Comparison of ENCODE assay signal across 11 mouse cellular contexts in genomic region chr1:152407021-152407946, GRCm38 (mm10). TPM values are rescaled to one million over a fixed set of nuclear protein-coding genes. Genes with fewer than 3 reads are reported as not detected.
DNase-seq lines count a peak whose midpoint lies in the region; ATAC-seq and TF ChIP-seq lines count a peak whose summit lies in the region.
"Had no signal": no experiment of that assay in that cellular context is flagged by ENCODE, and none has a peak within 500 bp of the region (broad histone marks: within the 10 kb centered on the region; RNA-seq: fewer than 3 reads in every experiment).

No protein-coding gene starts in this region.

- no peak for TF ChIP-seq CTCF in E14TG2a.4 (conservative IDR thresholded peaks at IDR 0.05; ENCODE audit: low read length)

- H3K4me1 ChIP-seq in heart, embryonic 10.5 days = no peaks in the 10 kb centered on the region; the same call in 1 of the 2 replicates
- H3K4me1 ChIP-seq in E14TG2a.4 (replicated peaks; ENCODE audit: low read depth, low read length) = peaks cover 8% of the 10 kb centered on the region
- peaks cover 2% of the 10 kb centered on the region; the same call in 1 of the 2 replicates for H3K4me1 ChIP-seq in forebrain, embryonic 11.5 days (replicated peaks; ENCODE audit: control insufficient read depth, insufficient read depth, low read length)
- peaks cover 5% of the 10 kb centered on the region for H3K4me1 ChIP-seq in limb, embryonic 15.5 days

- H3K27me3 ChIP-seq in heart, embryonic 10.5 days (ENCODE audit: insufficient read depth, poor library complexity, severe bottlenecking) = no peaks in the 10 kb centered on the region
- peaks cover 32% of the 10 kb centered on the region for H3K27me3 ChIP-seq in E14TG2a.4 (ENCODE audit: insufficient read depth, low read length)
- H3K27me3 ChIP-seq in forebrain, embryonic 11.5 days (ENCODE audit: control insufficient read depth, insufficient read depth, low read length) = no peaks in the 10 kb centered on the region
- H3K27me3 ChIP-seq in limb, embryonic 15.5 days = no peaks in the 10 kb centered on the region

- DNase-seq in heart, embryonic 10.5 days (ENCODE audit: low spot score) = no peak
- no peak for DNase-seq in heart, postnatal 14 days
- DNase-seq in forebrain, embryonic 11.5 days (ENCODE audit: low spot score) = no peak
- DNase-seq in urinary bladder, adult 2 months (ENCODE audit: low spot score) = no peak
- DNase-seq in left cerebral cortex, postnatal 14 days (ENCODE audit: low spot score in 2 of 2) = no peak
- DNase-seq: B cell, adult 2 months; kidney, adult 8-10 months; lung, postnatal 14 days had no signal

- peak overlapping the region; percentile 26 for H3K27ac ChIP-seq in heart, embryonic 10.5 days
- H3K27ac ChIP-seq in forebrain, embryonic 11.5 days (ENCODE audit: low read depth, low read length) = no peak overlapping the region
- H3K27ac ChIP-seq in limb, embryonic 15.5 days = 0 out of 2 replicates have a peak overlapping the region, but pooled peaks have one; percentile 12

- H3K9me3 ChIP-seq in heart, embryonic 10.5 days = peaks cover 3% of the 10 kb centered on the region; the same call in 1 of the 2 replicates
- peaks cover 5% of the 10 kb centered on the region for H3K9me3 ChIP-seq in E14TG2a.4 (ENCODE audit: low read length)
- H3K9me3 ChIP-seq in forebrain, embryonic 11.5 days (ENCODE audit: control insufficient read depth, low read length) = peaks cover 1% of the 10 kb centered on the region
- no peaks in the 10 kb centered on the region; the same call in 1 of the 2 replicates for H3K9me3 ChIP-seq in limb, embryonic 15.5 days

- ATAC-seq in forebrain, embryonic 11.5 days (replicated peaks; ENCODE audit: low FRiP score) = no peak
- no peak for ATAC-seq in limb, embryonic 15.5 days (ENCODE audit: insufficient number of reproducible peaks, low FRiP score, low TSS enrichment, low read depth)
- no peak; the same call in 1 of the 2 replicates for ATAC-seq in frontal cortex, adult (ENCODE audit: low TSS enrichment)

- no peak overlapping the region for H3K9ac ChIP-seq in forebrain, embryonic 11.5 days (ENCODE audit: low read length)
- no peak overlapping the region for H3K9ac ChIP-seq in limb, embryonic 15.5 days

- 0 out of 2 replicates have a peak overlapping the region, but pooled peaks have one; percentile 26 for H3K4me2 ChIP-seq in forebrain, embryonic 11.5 days (ENCODE audit: low read depth, low read length, severe bottlenecking)
- 0 out of 2 replicates have a peak overlapping the region, but pooled peaks have one; percentile 6 for H3K4me2 ChIP-seq in limb, embryonic 15.5 days

- peaks cover 4% of the 10 kb centered on the region; the same call in 1 of the 2 replicates for H3K36me3 ChIP-seq in heart, embryonic 10.5 days
- no peaks in the 10 kb centered on the region for H3K36me3 ChIP-seq in E14TG2a.4 (ENCODE audit: insufficient read depth, low read length)
- no peaks in the 10 kb centered on the region for H3K36me3 ChIP-seq in forebrain, embryonic 11.5 days (ENCODE audit: control insufficient read depth, insufficient read depth, low read length)
- H3K36me3 ChIP-seq in limb, embryonic 15.5 days = 0 out of 2 replicates have a peak, but pooled peaks cover 1% of the 10 kb centered on the region

- 32% methylated on average over 22 of the region's 22 CpGs for WGBS in heart, embryonic 10.5 days
- 43% methylated on average over 22 of the region's 22 CpGs for WGBS in forebrain, embryonic 11.5 days
- 32% methylated on average over 22 of the region's 22 CpGs for WGBS in limb, embryonic 15.5 days

- intact Hi-C loops in heart, postnatal 14 days (cut with DNase I) = loop anchor here (10.0 kb wide), 1 partner anchor 338 kb away; no protein-coding TSS in a partner anchor
- intact Hi-C loops in left cerebral cortex, postnatal 14 days (cut with DNase I) = loop anchor here (10.0 kb wide), 1 partner anchor 338 kb away; no protein-coding TSS in a partner anchor

- H3K4me3 ChIP-seq in heart, embryonic 10.5 days = peak overlapping the region; percentile 36
- peak overlapping the region; percentile 27; the same call in 1 of the 2 replicates for H3K4me3 ChIP-seq in E14TG2a.4 (replicated peaks; ENCODE audit: low read length)
- H3K4me3 ChIP-seq in forebrain, embryonic 11.5 days (ENCODE audit: low read depth, low read length) = no peak overlapping the region
- no peak overlapping the region for H3K4me3 ChIP-seq in limb, embryonic 15.5 days

RNA-seq across cellular contexts. Expression of gene Colgalt2, which starts 7.7 kb away (rescaled TPM):
- 2.4 and 4.3 TPM in 2 replicates for polyA plus RNA-seq in heart, embryonic 10.5 days (2016; fragmentation: Nextera tagmentation; extraction: Ambion mirVana)
- total RNA-seq in heart, postnatal 14 days (2021) = 1 to 10 TPM; 4.4 to 5.5 TPM
- polyA plus RNA-seq in forebrain, embryonic 11.5 days (2014; fragmentation: Nextera tagmentation; extraction: Ambion mirVana) = 2.1 and 2.2 TPM in 2 replicates
- 8.0 and 8.4 TPM in 2 replicates for polyA plus RNA-seq in limb, embryonic 15.5 days (2015; fragmentation: Nextera tagmentation; extraction: Ambion mirVana)
- polyA plus RNA-seq in urinary bladder, adult 2 months (2012; rRNA removed) = 1.5 TPM in 2 replicates
- total RNA-seq in left cerebral cortex, postnatal 14 days (2021) = 1 to 10 TPM; 5.6 to 5.7 TPM

RNA-seq across cellular contexts. Expression of gene Tsen15, which starts 20.8 kb away (rescaled TPM):
- polyA plus RNA-seq in heart, embryonic 10.5 days (2016; fragmentation: Nextera tagmentation; extraction: Ambion mirVana) = 75.9 and 94.4 TPM in 2 replicates
- total RNA-seq in heart, postnatal 14 days (2021) = 10 to 100 TPM; 15.4 to 17.4 TPM
- 73.5 and 76.8 TPM in 2 replicates for polyA plus RNA-seq in forebrain, embryonic 11.5 days (2014; fragmentation: Nextera tagmentation; extraction: Ambion mirVana)
- polyA plus RNA-seq in limb, embryonic 15.5 days (2015; fragmentation: Nextera tagmentation; extraction: Ambion mirVana) = 74.3 and 74.9 TPM in 2 replicates
- polyA plus RNA-seq in urinary bladder, adult 2 months (2012; rRNA removed) = 25.9 and 30.1 TPM in 2 replicates
- 10 to 100 TPM; 25.3 to 25.7 TPM for total RNA-seq in left cerebral cortex, postnatal 14 days (2021)

Comparison
In these comparisons a context has a peak if more than half of its experiments do, and no peak if none do; other contexts are left out.
1. H3K4me3 ChIP-seq: peak in heart, embryonic 10.5 days (single experiment) and E14TG2a.4 (single experiment); none in forebrain, embryonic 11.5 days (single experiment) and limb, embryonic 15.5 days (single experiment).